Mouse (Mus musculus) midbrain, embryonic 16.5 days (tissue): ENCODE results near the gene Hcls1. TPM values are rescaled to one million over a fixed set of nuclear protein-coding genes. Genes with fewer than 3 reads are reported as not detected.

Experiments used
- ATAC-seq: fragments of 200-750 bp; cut with Nextera tagmentation; 2 replicates; pipeline ENCODE4 v1.8.0; 2017; ENCODE audit warnings: moderate TSS enrichment
- H3K27ac ChIP-seq: fragments of 300-500 bp; sonication (generic); 2 replicates; pipeline ENCODE4 v1.5.1; 2014; ENCODE audit warnings: mild to moderate bottlenecking, low read length, mixed read lengths
- H3K27me3 ChIP-seq: fragments of 300-500 bp; sonication (generic); 2 replicates; pipeline ENCODE4 v1.6.1; 2014; ENCODE audit warnings: low read depth, low read length, mixed read lengths; ENCODE audit not compliant: control insufficient read depth, insufficient read depth
- H3K36me3 ChIP-seq: fragments of 300-500 bp; sonication (generic); 2 replicates; pipeline ENCODE4 v1.6.1; 2014; ENCODE audit warnings: mild to moderate bottlenecking, low read length, moderate library complexity, mixed read lengths; ENCODE audit not compliant: control insufficient read depth, insufficient read depth
- H3K4me1 ChIP-seq: fragments of 300-500 bp; sonication (generic); 2 replicates; pipeline ENCODE4 v1.6.1; 2014; ENCODE audit warnings: mild to moderate bottlenecking, low read length, mixed read lengths; ENCODE audit not compliant: control insufficient read depth, insufficient read depth
- H3K4me2 ChIP-seq: fragments of 300-500 bp; sonication (generic); 2 replicates; pipeline ENCODE4 v1.6.1; 2014; ENCODE audit warnings: mild to moderate bottlenecking, low read length, mixed read lengths
- H3K4me3 ChIP-seq: fragments of 300-500 bp; sonication (generic); 2 replicates; pipeline ENCODE4 v1.5.1; 2014; ENCODE audit warnings: low read depth, mild to moderate bottlenecking, low read length, moderate library complexity, mixed read lengths
- H3K9ac ChIP-seq: fragments of 300-500 bp; sonication (generic); 2 replicates; pipeline ENCODE4 v1.6.1; 2014; ENCODE audit warnings: low read depth, low read length, mixed read lengths
- H3K9me3 ChIP-seq: fragments of 300-500 bp; sonication (generic); replicated peaks from 2 replicates; pipeline ENCODE4 v1.6.1; 2014; ENCODE audit warnings: mild to moderate bottlenecking, low read length, mixed read lengths; ENCODE audit not compliant: control insufficient read depth, poor library complexity, severe bottlenecking
- WGBS: fragments of 180-500 bp; shearing (Covaris S2); extraction: QIAGEN DNeasy Blood & Tissue Kit; methylation state at CpG from one replicate; pipeline ENCODE4 v1.1.7; 2014; 5-methylcytosine and 5-hydroxymethylcytosine counted together
- polyA plus RNA-seq: library from polyadenylated mRNA; unstranded; fragments of >200 nt; fragmentation: Nextera tagmentation; extraction: Ambion mirVana; gene quantifications from 2 replicates; pipeline ENCODE4 v1.2.1, GENCODE M21; 2015

The Hcls1 gene
- polyA plus RNA-seq, 1 experiment from 2014 or later = 2.5 TPM

DNA sequence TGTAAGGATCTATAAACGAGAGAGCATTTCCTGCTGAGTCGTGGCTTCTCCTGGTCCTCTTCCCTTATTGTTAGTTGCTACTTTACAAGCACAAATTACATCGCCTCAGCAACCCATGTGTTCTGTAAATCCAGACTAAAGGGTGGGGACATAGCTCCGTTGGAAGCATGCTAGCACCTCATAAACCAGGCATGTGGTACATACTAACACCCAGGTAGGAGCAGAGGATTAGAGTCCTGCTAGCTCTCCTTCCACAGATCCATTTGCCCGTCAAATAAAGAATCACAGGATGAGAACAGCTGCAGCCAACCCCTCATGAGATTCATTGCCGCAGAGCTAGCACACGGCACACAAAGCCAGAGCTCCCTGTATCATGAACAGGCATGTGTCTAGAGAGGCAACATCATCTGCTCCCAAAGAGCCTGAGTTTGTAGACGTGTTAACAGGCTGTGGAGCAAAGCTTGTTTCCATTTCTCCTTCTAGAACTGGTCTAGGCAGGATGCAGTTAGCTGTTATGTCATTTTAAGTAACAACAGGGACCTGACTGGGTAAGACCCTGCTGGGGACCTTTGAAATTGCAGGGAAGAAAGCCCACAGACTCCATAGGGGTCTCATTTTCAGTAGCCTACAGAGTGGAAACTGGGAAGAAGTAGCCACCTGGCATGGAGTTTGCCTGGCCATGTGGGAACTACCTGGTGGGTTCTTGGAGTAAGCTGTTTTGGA is 15.0 kb downstream of the Hcls1 start:
- Histone ChIP-seq H3K9me3 (no peaks in the 10 kb centered on the region), H3K27me3 (no peaks in the 10 kb centered on the region), H3K4me1 (no peaks in the 10 kb centered on the region), H3K4me3 (no peak overlapping the region), H3K9ac (no peak overlapping the region), H3K36me3 (no peaks in the 10 kb centered on the region), H3K4me2 (no peak overlapping the region), H3K27ac (no peak overlapping the region)
- no peak for ATAC-seq
- 61% methylated on average over 8 of the region's 8 CpGs for WGBS

DNA sequence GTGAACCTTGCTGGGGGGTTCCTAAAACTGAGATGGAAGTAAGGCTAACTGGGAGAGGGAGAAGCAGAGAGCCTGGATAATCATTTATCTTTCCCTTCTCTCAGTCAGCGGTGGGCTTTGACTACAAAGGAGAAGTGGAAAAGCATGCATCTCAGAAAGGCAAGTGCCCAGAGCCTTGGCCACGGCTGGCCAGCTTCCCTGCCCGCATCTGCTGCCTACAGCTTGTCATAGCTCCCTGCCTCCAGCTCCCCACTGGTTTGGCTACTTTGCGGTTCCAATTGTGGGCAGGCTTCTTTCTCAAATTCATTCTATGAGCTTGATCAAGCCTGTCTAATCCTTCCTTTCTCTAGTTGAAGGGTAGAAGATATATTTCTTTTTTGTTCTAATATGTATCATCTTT is 16.2 kb downstream of the Hcls1 start:
- 16% methylated on average over 4 of the region's 4 CpGs for WGBS
- no peaks in the 10 kb centered on the region for H3K4me1 ChIP-seq
- H3K27ac ChIP-seq = no peak overlapping the region
- no peaks in the 10 kb centered on the region for H3K9me3 ChIP-seq
- H3K36me3 ChIP-seq = no peaks in the 10 kb centered on the region
- no peak overlapping the region for H3K4me2 ChIP-seq
- no peak overlapping the region for H3K9ac ChIP-seq
- H3K27me3 ChIP-seq = no peaks in the 10 kb centered on the region
- no peak overlapping the region for H3K4me3 ChIP-seq
- no peak for ATAC-seq

- H3K4me1 ChIP-seq = no peaks in the 10 kb centered on the region
- no peak for ATAC-seq
- no peak overlapping the region for H3K4me2 ChIP-seq
- H3K9me3 ChIP-seq = no peaks in the 10 kb centered on the region
- no peaks in the 10 kb centered on the region for H3K27me3 ChIP-seq
- no peak overlapping the region for H3K4me3 ChIP-seq
- no peak overlapping the region for H3K27ac ChIP-seq
- no peak overlapping the region for H3K9ac ChIP-seq
- 20% methylated on average over 11 of the region's 11 CpGs for whole genome bisulfite sequencing
- H3K36me3 ChIP-seq = no peaks in the 10 kb centered on the region
Observed at GRCm38 (mm10) chr16:36955106-36955505, 20.3 kb downstream of the Hcls1 start.

- Histone ChIP-seq H3K27ac (no peak overlapping the region), H3K9me3 (no peaks in the 10 kb centered on the region), H3K27me3 (no peaks in the 10 kb centered on the region), H3K9ac (no peak overlapping the region), H3K36me3 (no peaks in the 10 kb centered on the region), H3K4me3 (no peak overlapping the region), H3K4me2 (no peak overlapping the region), H3K4me1 (no peaks in the 10 kb centered on the region)
- ATAC-seq = no peak
- WGBS = 90% methylated on average over 4 of the region's 4 CpGs
Observed at GRCm38 (mm10) chr16:36963415-36963814, 28.6 kb downstream of the Hcls1 start.

GRCm38 (mm10) chr16:36979127-36979526 is 44.3 kb downstream of the Hcls1 start:
- no peaks in the 10 kb centered on the region for H3K4me1 ChIP-seq
- no peaks in the 10 kb centered on the region for H3K27me3 ChIP-seq
- 95% methylated on average over 2 of the region's 2 CpGs for WGBS

DNA sequence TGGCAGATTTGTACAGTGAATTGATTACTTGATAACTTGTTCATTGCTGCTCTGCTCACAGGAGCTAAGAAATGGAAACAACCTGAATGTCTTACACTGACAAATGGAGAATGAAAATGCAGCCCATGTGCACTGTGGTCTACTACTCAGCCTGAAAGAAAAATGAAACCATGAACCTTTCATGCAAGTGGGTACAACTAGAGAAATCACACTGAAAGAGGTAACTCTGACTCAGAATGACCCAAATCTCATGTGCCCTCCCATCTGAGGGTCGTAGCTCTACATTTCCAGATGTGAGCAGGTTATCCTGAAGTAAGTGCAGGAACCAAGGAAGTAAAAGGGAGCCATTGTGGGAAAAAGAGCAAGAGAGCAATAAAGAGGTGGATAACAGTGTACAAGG is 49.0 kb downstream of the Hcls1 start:
- Histone ChIP-seq H3K27me3 (no peaks in the 10 kb centered on the region), H3K27ac (no peak overlapping the region), H3K4me2 (no peak overlapping the region), H3K36me3 (no peaks in the 10 kb centered on the region), H3K4me1 (no peaks in the 10 kb centered on the region), H3K4me3 (no peak overlapping the region), H3K9me3 (no peaks in the 10 kb centered on the region), H3K9ac (no peak overlapping the region)
- 82% methylated on average over 1 of the region's 1 CpGs for WGBS
- ATAC-seq = no peak

More at GRCm38 (mm10) chr16:36979127-36979526, 44.3 kb downstream of the Hcls1 start:
- Histone ChIP-seq H3K4me2 (no peak overlapping the region), H3K36me3 (no peaks in the 10 kb centered on the region), H3K4me3 (no peak overlapping the region), H3K9me3 (no peaks in the 10 kb centered on the region), H3K9ac (no peak overlapping the region), H3K27ac (no peak overlapping the region)
- ATAC-seq = no peak

GRCm38 (mm10) chr16:36985636-36986042 is 50.9 kb downstream of the Hcls1 start:
- Histone ChIP-seq H3K27ac (no peak overlapping the region), H3K9ac (no peak overlapping the region), H3K9me3 (no peaks in the 10 kb centered on the region), H3K27me3 (no peaks in the 10 kb centered on the region), H3K4me2 (no peak overlapping the region), H3K4me1 (no peaks in the 10 kb centered on the region), H3K36me3 (no peaks in the 10 kb centered on the region), H3K4me3 (no peak overlapping the region)
- ATAC-seq = no peak
- WGBS = 70% methylated on average over 5 of the region's 5 CpGs

DNA sequence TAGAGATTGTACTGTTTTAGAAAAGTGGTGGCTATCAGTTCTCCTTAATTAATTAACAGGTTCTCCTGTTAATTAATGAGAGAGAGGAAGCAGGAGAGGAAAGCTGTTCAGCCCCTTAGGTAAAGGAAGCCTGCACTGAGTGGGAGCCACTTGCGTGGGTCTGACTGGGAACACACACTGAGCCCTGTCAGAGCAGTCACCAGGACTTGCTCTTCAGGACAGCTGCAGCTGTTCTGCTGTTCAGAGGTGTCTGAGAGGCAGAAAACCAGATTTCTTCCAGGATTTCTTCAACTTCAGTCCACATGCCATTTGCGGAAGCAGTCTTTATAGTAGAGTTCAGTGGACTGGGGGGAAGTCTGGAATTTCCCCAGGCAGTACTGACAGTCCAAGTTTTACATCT is 52.6 kb downstream of the Hcls1 start:
- H3K4me3 ChIP-seq = no peak overlapping the region

GRCm38 (mm10) chr16:36988066-36988465 is 53.3 kb downstream of the Hcls1 start:
- Histone ChIP-seq H3K4me2 (no peak overlapping the region), H3K27ac (no peak overlapping the region), H3K4me3 (no peak overlapping the region), H3K4me1 (no peaks in the 10 kb centered on the region), H3K9me3 (no peaks in the 10 kb centered on the region), H3K36me3 (no peaks in the 10 kb centered on the region), H3K9ac (no peak overlapping the region), H3K27me3 (no peaks in the 10 kb centered on the region)
- ATAC-seq = no peak

More for the DNA sequence above, 52.6 kb downstream of the Hcls1 start:
- Histone ChIP-seq H3K27ac (no peak overlapping the region), H3K36me3 (no peaks in the 10 kb centered on the region), H3K27me3 (no peaks in the 10 kb centered on the region), H3K9me3 (no peaks in the 10 kb centered on the region), H3K9ac (no peak overlapping the region), H3K4me2 (no peak overlapping the region), H3K4me1 (no peaks in the 10 kb centered on the region)
- ATAC-seq = no peak
- 72% methylated on average over 2 of the region's 2 CpGs for WGBS
